21 mouse cellular contexts compared by ENCODE assay signal in genomic region chr6:90324463-90324862, GRCm38 (mm10). TPM values are rescaled to one million over a fixed set of nuclear protein-coding genes. Genes with fewer than 3 reads are reported as not detected.
DNase-seq lines count a peak whose midpoint lies in the region; ATAC-seq and TF ChIP-seq lines count a peak whose summit lies in the region.
"Had no signal": no experiment of that assay in that cellular context is flagged by ENCODE, and none has a peak within 500 bp of the region (broad histone marks: within the 10 kb centered on the region; RNA-seq: fewer than 3 reads in every experiment).

No protein-coding gene starts in this region.

- ATAC-seq in forebrain, embryonic 14.5 days, result no peak
- no peak for ATAC-seq in forebrain, embryonic 13.5 days
- no peak for ATAC-seq in kidney, embryonic 15.5 days (replicated peaks; ENCODE audit: low FRiP score)
- ATAC-seq in liver, embryonic 12.5 days, result peak; percentile 42

- no peak for TF ChIP-seq CTCF in bone marrow, adult 2 months (IDR thresholded peaks at IDR 0.05; ENCODE audit: control insufficient read depth, insufficient read depth, low read length)

- no peaks in the 10 kb centered on the region for H3K4me1 ChIP-seq in forebrain, embryonic 14.5 days (ENCODE audit: control insufficient read depth, insufficient read depth, low read length)
- H3K4me1 ChIP-seq in forebrain, embryonic 13.5 days, result peaks cover 7% of the 10 kb centered on the region; the same call in 1 of the 2 replicates
- H3K4me1 ChIP-seq in kidney, embryonic 15.5 days, result peaks cover 27% of the 10 kb centered on the region
- H3K4me1 ChIP-seq in bone marrow, adult 2 months (ENCODE audit: control insufficient read depth, insufficient read depth, low read length), result peaks cover 2% of the 10 kb centered on the region; the same call in 1 of the 2 replicates
- 0 out of 2 replicates have a peak, but pooled peaks cover 12% of the 10 kb centered on the region for H3K4me1 ChIP-seq in liver, embryonic 12.5 days
- H3K4me1 ChIP-seq: midbrain, embryonic 13.5 days had no signal

- H3K9ac ChIP-seq in forebrain, embryonic 14.5 days (ENCODE audit: low read length), result no peak overlapping the region
- H3K9ac ChIP-seq in forebrain, embryonic 13.5 days, result no peak overlapping the region
- H3K9ac ChIP-seq in kidney, embryonic 15.5 days, result no peak overlapping the region
- H3K9ac ChIP-seq in liver, embryonic 12.5 days, result 0 out of 2 replicates have a peak overlapping the region, but pooled peaks have one; percentile 12
- H3K9ac ChIP-seq: limb, embryonic 15.5 days; midbrain, embryonic 13.5 days had no signal

- no peak overlapping the region for H3K4me3 ChIP-seq in forebrain, embryonic 14.5 days (ENCODE audit: low read depth, low read length)
- H3K4me3 ChIP-seq in forebrain, embryonic 13.5 days, result no peak overlapping the region
- peak overlapping the region; percentile 37; the same call in 1 of the 2 replicates for H3K4me3 ChIP-seq in kidney, embryonic 15.5 days (replicated peaks)
- H3K4me3 ChIP-seq in bone marrow, adult 2 months (replicated peaks; ENCODE audit: control insufficient read depth, low read depth, low read length), result peak overlapping the region; percentile 55
- H3K4me3 ChIP-seq in liver, embryonic 12.5 days, result peak overlapping the region; percentile 39
- H3K4me3 ChIP-seq: left cerebral cortex, adult 2 months; limb, embryonic 15.5 days; midbrain, embryonic 13.5 days had no signal

- 73% methylated on average over 3 of the region's 3 CpGs for WGBS in forebrain, embryonic 14.5 days
- WGBS in forebrain, embryonic 13.5 days, result 71% methylated on average over 3 of the region's 3 CpGs
- 50% methylated on average over 3 of the region's 3 CpGs for WGBS in kidney, embryonic 15.5 days
- 55% methylated on average over 3 of the region's 3 CpGs for WGBS in bone marrow, adult 2 months
- 41% methylated on average over 3 of the region's 3 CpGs for WGBS in liver, embryonic 12.5 days (ENCODE audit: insufficient replicate concordance)

- H3K4me2 ChIP-seq in forebrain, embryonic 14.5 days (ENCODE audit: low read length), result 0 out of 2 replicates have a peak overlapping the region, but pooled peaks have one; percentile 18
- no peak overlapping the region for H3K4me2 ChIP-seq in forebrain, embryonic 13.5 days
- H3K4me2 ChIP-seq in kidney, embryonic 15.5 days, result peak overlapping the region; percentile 65
- H3K4me2 ChIP-seq in liver, embryonic 12.5 days, result peak overlapping the region; percentile 54

- H3K27ac ChIP-seq in forebrain, embryonic 14.5 days (ENCODE audit: low read depth, low read length), result no peak overlapping the region
- H3K27ac ChIP-seq in forebrain, embryonic 13.5 days, result no peak overlapping the region
- no peak overlapping the region for H3K27ac ChIP-seq in kidney, embryonic 15.5 days
- H3K27ac ChIP-seq in bone marrow, adult 2 months (ENCODE audit: control insufficient read depth, insufficient read depth, low read depth, low read length, poor library complexity), result no peak overlapping the region
- peak overlapping the region; percentile 36; the same call in 1 of the 2 replicates for H3K27ac ChIP-seq in liver, embryonic 12.5 days
- H3K27ac ChIP-seq: gastrocnemius, adult 2 months; left cerebral cortex, adult 2 months; limb, embryonic 15.5 days; macrophage; midbrain, embryonic 13.5 days had no signal

- no peak for TF ChIP-seq POLR2A in bone marrow, adult 2 months (IDR thresholded peaks at IDR 0.05; ENCODE audit: borderline replicate concordance, control insufficient read depth, low read depth, low read length)

- no peaks in the 10 kb centered on the region; the same call in 1 of the 2 replicates for H3K27me3 ChIP-seq in forebrain, embryonic 14.5 days (replicated peaks; ENCODE audit: control insufficient read depth, insufficient read depth, low read length)
- 0 out of 2 replicates have a peak, but pooled peaks cover 5% of the 10 kb centered on the region for H3K27me3 ChIP-seq in forebrain, embryonic 13.5 days
- 0 out of 2 replicates have a peak, but pooled peaks cover 3% of the 10 kb centered on the region for H3K27me3 ChIP-seq in kidney, embryonic 15.5 days
- H3K27me3 ChIP-seq in liver, embryonic 12.5 days (replicated peaks), result 0 out of 2 replicates have a peak, but pooled peaks cover 7% of the 10 kb centered on the region
- H3K27me3 ChIP-seq: midbrain, embryonic 13.5 days had no signal

- no peaks in the 10 kb centered on the region for H3K9me3 ChIP-seq in forebrain, embryonic 14.5 days (replicated peaks; ENCODE audit: control insufficient read depth, low read length)
- no peaks in the 10 kb centered on the region for H3K9me3 ChIP-seq in forebrain, embryonic 13.5 days (replicated peaks)
- H3K9me3 ChIP-seq in kidney, embryonic 15.5 days (replicated peaks), result no peaks in the 10 kb centered on the region
- no peaks in the 10 kb centered on the region for H3K9me3 ChIP-seq in liver, embryonic 12.5 days (replicated peaks)
- H3K9me3 ChIP-seq: limb, embryonic 15.5 days; midbrain, embryonic 13.5 days had no signal

- H3K36me3 ChIP-seq in forebrain, embryonic 14.5 days (ENCODE audit: control insufficient read depth, insufficient read depth, low read length), result no peaks in the 10 kb centered on the region
- no peaks in the 10 kb centered on the region for H3K36me3 ChIP-seq in forebrain, embryonic 13.5 days (ENCODE audit: poor library complexity, severe bottlenecking)
- no peaks in the 10 kb centered on the region for H3K36me3 ChIP-seq in kidney, embryonic 15.5 days
- H3K36me3 ChIP-seq in liver, embryonic 12.5 days, result no peaks in the 10 kb centered on the region
- H3K36me3 ChIP-seq: limb, embryonic 15.5 days; midbrain, embryonic 13.5 days had no signal

- DNase-seq in forebrain, embryonic 14.5 days (ENCODE audit: low spot score), result no peak
- no peak for DNase-seq in kidney, postnatal 14 days
- DNase-seq in gastrocnemius, adult 18-20 months (ENCODE audit: low spot score), result no peak
- no peak for DNase-seq in natural killer cell, adult 2 months (ENCODE audit: low spot score in 2 of 2)
- DNase-seq: B cell, adult 2 months; cerebellum, adult 11 months; right cerebral cortex, postnatal 4 days; thymus, adult 2 months had no signal

RNA-seq across cellular contexts. Expression of gene Chst13, which starts 0.5 kb away (rescaled TPM):
- polyA plus RNA-seq in forebrain, embryonic 14.5 days (2014; fragmentation: Nextera tagmentation; extraction: Ambion mirVana), result not detected in 2 replicates
- 0.18 TPM in 1 of 2 replicates, not detected in the other for polyA plus RNA-seq in forebrain, embryonic 13.5 days (2015; fragmentation: Nextera tagmentation; extraction: Ambion mirVana)
- 4.9 and 5.6 TPM in 2 replicates for polyA plus RNA-seq in kidney, embryonic 15.5 days (2015; fragmentation: Nextera tagmentation; extraction: Ambion mirVana)
- polyA plus RNA-seq in bone marrow, adult 2 months (2011; ENCODE audit: insufficient read depth, insufficient read length, low replicate concordance, missing spikeins), result 1.4 and 2.4 TPM in 2 replicates
- 14.5 and 16.7 TPM in 2 replicates for polyA plus RNA-seq in liver, embryonic 12.5 days (2016; fragmentation: Nextera tagmentation; extraction: Ambion mirVana)
- not detected for total RNA-seq in gastrocnemius, adult 18-20 months (2021)
- total RNA-seq: gastrocnemius, adult 2 months; heart, adult 18-20 months; left cerebral cortex, adult 2 months had no signal
- polyA plus RNA-seq: macrophage; midbrain, embryonic 13.5 days had no signal

RNA-seq across cellular contexts. Expression of gene Uroc1, which starts 8.6 kb away (rescaled TPM):
- not detected in 2 replicates for polyA plus RNA-seq in forebrain, embryonic 14.5 days (2014; fragmentation: Nextera tagmentation; extraction: Ambion mirVana)
- polyA plus RNA-seq in forebrain, embryonic 13.5 days (2015; fragmentation: Nextera tagmentation; extraction: Ambion mirVana), result not detected in 2 replicates
- 0.17 and 0.44 TPM in 2 replicates for polyA plus RNA-seq in kidney, embryonic 15.5 days (2015; fragmentation: Nextera tagmentation; extraction: Ambion mirVana)
- polyA plus RNA-seq in bone marrow, adult 2 months (2011; ENCODE audit: insufficient read depth, insufficient read length, low replicate concordance, missing spikeins), result 1.1 and 2.5 TPM in 2 replicates
- 3.9 TPM in 2 replicates for polyA plus RNA-seq in liver, embryonic 12.5 days (2016; fragmentation: Nextera tagmentation; extraction: Ambion mirVana)
- under 1 TPM in 1 of 2 experiments, not detected in 1; 0.12 TPM for total RNA-seq in gastrocnemius, adult 18-20 months (2021)
- total RNA-seq: gastrocnemius, adult 2 months; heart, adult 18-20 months; left cerebral cortex, adult 2 months had no signal
- polyA plus RNA-seq: large intestine, adult 2 months; macrophage; midbrain, embryonic 13.5 days had no signal

RNA-seq across cellular contexts. Expression of gene BC048671, which starts 23.4 kb away (rescaled TPM):
- not detected in 2 replicates for polyA plus RNA-seq in forebrain, embryonic 14.5 days (2014; fragmentation: Nextera tagmentation; extraction: Ambion mirVana)
- not detected in 2 replicates for polyA plus RNA-seq in forebrain, embryonic 13.5 days (2015; fragmentation: Nextera tagmentation; extraction: Ambion mirVana)
- polyA plus RNA-seq in kidney, embryonic 15.5 days (2015; fragmentation: Nextera tagmentation; extraction: Ambion mirVana), result not detected in 2 replicates
- not detected in 2 replicates for polyA plus RNA-seq in bone marrow, adult 2 months (2011; ENCODE audit: insufficient read depth, insufficient read length, low replicate concordance, missing spikeins)
- not detected in 2 replicates for polyA plus RNA-seq in liver, embryonic 12.5 days (2016; fragmentation: Nextera tagmentation; extraction: Ambion mirVana)
- not detected for total RNA-seq in gastrocnemius, adult 18-20 months (2021)
- total RNA-seq: adrenal gland, postnatal 36 days; gastrocnemius, adult 2 months; heart, adult 18-20 months; left cerebral cortex, adult 2 months had no signal
- polyA plus RNA-seq: cortical plate, adult 2 months; large intestine, adult 2 months; limb, embryonic 15.5 days; macrophage; midbrain, embryonic 13.5 days; thymus, adult 2 months had no signal

RNA-seq across cellular contexts. Expression of gene Zxdc, which starts 44.8 kb away (rescaled TPM):
- 13.4 and 14.0 TPM in 2 replicates for polyA plus RNA-seq in forebrain, embryonic 14.5 days (2014; fragmentation: Nextera tagmentation; extraction: Ambion mirVana)
- 9.1 and 10.3 TPM in 2 replicates for polyA plus RNA-seq in forebrain, embryonic 13.5 days (2015; fragmentation: Nextera tagmentation; extraction: Ambion mirVana)
- 8.9 and 9.1 TPM in 2 replicates for polyA plus RNA-seq in kidney, embryonic 15.5 days (2015; fragmentation: Nextera tagmentation; extraction: Ambion mirVana)
- 3.9 and 5.1 TPM in 2 replicates for polyA plus RNA-seq in bone marrow, adult 2 months (2011; ENCODE audit: insufficient read depth, insufficient read length, low replicate concordance, missing spikeins)
- polyA plus RNA-seq in liver, embryonic 12.5 days (2016; fragmentation: Nextera tagmentation; extraction: Ambion mirVana), result 5.6 and 7.9 TPM in 2 replicates
- total RNA-seq in gastrocnemius, adult 18-20 months (2021), result 10 to 100 TPM; 13.7 to 13.9 TPM

Comparison
In these comparisons a context has a peak if more than half of its experiments do, and no peak if none do; other contexts are left out.
1. H3K4me3 ChIP-seq: peak in kidney, embryonic 15.5 days (single experiment), bone marrow, adult 2 months (single experiment) and liver, embryonic 12.5 days (single experiment); none in forebrain, embryonic 14.5 days (single experiment) and forebrain, embryonic 13.5 days (single experiment).